Mouse (Mus musculus): ENCODE data around the gene Col5a1. TPM values are rescaled to one million over a fixed set of nuclear protein-coding genes. Genes with fewer than 3 reads are reported as not detected.

Col5a1 gene
- polyA plus RNA-seq (2012; rRNA removed), result 3.7 and 6.2 TPM in 2 replicates
- 6.8 and 9.0 TPM in 2 replicates for polyA plus RNA-seq (2014; fragmentation: Nextera tagmentation; extraction: Ambion mirVana)

GRCm38 (mm10) chr2:27886148-27886551, at the start of gene Col5a1:
Gene Col5a1, plus strand, starts transcription at chr2:27886425.
- H3K4me1 ChIP-seq (replicated peaks; ENCODE audit: control insufficient read depth in 2 of 2, insufficient read depth in 2 of 2, low read length in 1 of 2), result no peaks in the 10 kb centered on the region
- ATAC-seq (ENCODE audit: insufficient read depth) (peak; percentile 70), DNase-seq (ENCODE audit: low read depth in 3 of 3, low spot score in 3 of 3) (peak in 1 of 3 experiments; percentile 41)
- peak within 1 kb of the TSS; percentile 52 for H3K4me2 ChIP-seq (ENCODE audit: low read depth)
- 2% methylated on average over 43 of the region's 45 CpGs for WGBS (ENCODE audit: insufficient replicate concordance)
- H3K4me3 ChIP-seq (ENCODE audit: insufficient read depth in 1 of 2, low read depth in 2 of 2, low read length in 2 of 2), result peak within 1 kb of the TSS; percentile 47 to 54
- no peaks in the 10 kb centered on the region for H3K36me3 ChIP-seq (replicated peaks; ENCODE audit: control insufficient read depth, insufficient read depth, low read depth)
- peaks cover 33% of the 10 kb centered on the region for H3K27me3 ChIP-seq (ENCODE audit: control insufficient read depth, insufficient read depth, low read length)
- no peak within 1 kb of the TSS for H3K27ac ChIP-seq
- H3K9ac ChIP-seq (replicated peaks), result no peak within 1 kb of the TSS
- no peak for TF ChIP-seq CTCF (IDR thresholded peaks at IDR 0.05; ENCODE audit: low read depth)
- TF ChIP-seq EP300 (IDR thresholded peaks at IDR 0.05; ENCODE audit: low read depth), result no peak
- H3K9me3 ChIP-seq (ENCODE audit: control insufficient read depth, low read length), result no peaks in the 10 kb centered on the region

DNA sequence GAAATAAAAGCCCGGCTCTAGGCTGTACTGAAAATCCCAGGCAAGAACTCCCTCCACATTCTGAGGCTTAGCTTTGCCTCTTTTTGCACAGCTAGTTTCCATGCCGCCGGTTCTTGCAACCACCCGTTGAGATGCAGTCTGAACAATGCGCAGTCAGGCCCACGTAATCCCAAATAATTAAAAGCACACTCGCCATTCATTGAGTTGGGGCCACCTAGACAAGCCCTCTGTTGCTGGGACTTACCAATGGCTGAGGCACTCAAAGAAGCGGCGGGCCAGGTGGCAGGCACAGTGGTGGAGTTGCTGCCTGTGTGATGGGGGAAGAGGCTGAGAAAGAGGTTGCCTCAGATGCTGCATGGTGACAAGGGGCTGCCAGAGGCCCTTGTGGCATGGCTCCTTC, 48.1 kb upstream of the Col5a1 start:
- H3K9me3 ChIP-seq (ENCODE audit: control insufficient read depth, low read length), result no peaks in the 10 kb centered on the region
- H3K4me3 ChIP-seq (ENCODE audit: insufficient read depth in 1 of 2, low read depth in 2 of 2, low read length in 2 of 2), result no peak overlapping the region
- ATAC-seq (ENCODE audit: insufficient read depth) (no peak), DNase-seq (ENCODE audit: low read depth in 3 of 3, low spot score in 3 of 3) (no peak)
- no peak overlapping the region for H3K9ac ChIP-seq (replicated peaks)
- no peak overlapping the region for H3K4me2 ChIP-seq (ENCODE audit: low read depth)
- no peaks in the 10 kb centered on the region for H3K36me3 ChIP-seq (replicated peaks; ENCODE audit: control insufficient read depth, insufficient read depth, low read depth)
- 75% methylated on average over 9 of the region's 9 CpGs for WGBS (ENCODE audit: insufficient replicate concordance)
- no peak overlapping the region for H3K27ac ChIP-seq
- no peaks in the 10 kb centered on the region for H3K27me3 ChIP-seq (ENCODE audit: control insufficient read depth, insufficient read depth, low read length)
- TF ChIP-seq EP300 (IDR thresholded peaks at IDR 0.05; ENCODE audit: low read depth), result no peak
- no peak for TF ChIP-seq CTCF (IDR thresholded peaks at IDR 0.05; ENCODE audit: low read depth)
- no peaks in the 10 kb centered on the region for H3K4me1 ChIP-seq (replicated peaks; ENCODE audit: control insufficient read depth in 2 of 2, insufficient read depth in 2 of 2, low read length in 1 of 2)

DNA sequence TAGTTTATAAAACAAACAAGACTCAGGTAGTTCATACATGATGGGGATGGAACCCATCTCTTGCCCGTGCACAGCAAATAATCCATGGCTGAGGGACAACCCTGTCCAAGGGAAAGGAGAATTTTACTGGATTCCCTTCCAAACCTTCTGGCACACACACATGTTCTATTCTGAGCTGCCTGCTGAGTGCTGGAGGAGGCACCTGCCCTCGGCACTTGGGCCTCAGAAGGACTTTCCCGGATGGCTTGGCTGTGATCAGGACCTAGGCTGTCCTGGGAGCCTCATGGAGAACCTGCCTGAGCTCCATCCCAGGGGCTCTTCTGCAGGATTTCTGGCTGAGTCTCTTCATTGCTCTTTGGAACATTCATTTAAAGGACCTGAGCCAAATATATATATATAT, 45.3 kb upstream of the Col5a1 start:
- ATAC-seq (ENCODE audit: insufficient read depth), result no peak
- no peak for TF ChIP-seq EP300 (IDR thresholded peaks at IDR 0.05; ENCODE audit: low read depth)
- TF ChIP-seq CTCF (IDR thresholded peaks at IDR 0.05; ENCODE audit: low read depth), result no peak
- Histone ChIP-seq H3K9ac (replicated peaks) (no peak overlapping the region), H3K4me1 (replicated peaks; ENCODE audit: control insufficient read depth in 2 of 2, insufficient read depth in 2 of 2, low read length in 1 of 2) (no peaks in the 10 kb centered on the region), H3K4me3 (ENCODE audit: insufficient read depth in 1 of 2, low read depth in 2 of 2, low read length in 2 of 2) (no peak overlapping the region), H3K36me3 (replicated peaks; ENCODE audit: control insufficient read depth, insufficient read depth, low read depth) (no peaks in the 10 kb centered on the region), H3K4me2 (ENCODE audit: low read depth) (no peak overlapping the region), H3K27me3 (ENCODE audit: control insufficient read depth, insufficient read depth, low read length) (no peaks in the 10 kb centered on the region), H3K27ac (no peak overlapping the region), H3K9me3 (ENCODE audit: control insufficient read depth, low read length) (no peaks in the 10 kb centered on the region)
- 49% methylated on average over 3 of the region's 3 CpGs for WGBS (ENCODE audit: insufficient replicate concordance)
- DNase-seq (ENCODE audit: low read depth in 3 of 3, low spot score in 3 of 3), result no peak

GRCm38 (mm10) chr2:27842893-27843292, 43.3 kb upstream of the Col5a1 start:
- Histone ChIP-seq H3K36me3 (replicated peaks; ENCODE audit: control insufficient read depth, insufficient read depth, low read depth) (no peaks in the 10 kb centered on the region), H3K4me3 (ENCODE audit: insufficient read depth in 1 of 2, low read depth in 2 of 2, low read length in 2 of 2) (no peak overlapping the region), H3K9me3 (ENCODE audit: control insufficient read depth, low read length) (no peaks in the 10 kb centered on the region), H3K4me2 (ENCODE audit: low read depth) (no peak overlapping the region), H3K4me1 (replicated peaks; ENCODE audit: control insufficient read depth in 2 of 2, insufficient read depth in 2 of 2, low read length in 1 of 2) (no peaks in the 10 kb centered on the region), H3K9ac (replicated peaks) (no peak overlapping the region), H3K27me3 (ENCODE audit: control insufficient read depth, insufficient read depth, low read length) (no peaks in the 10 kb centered on the region), H3K27ac (no peak overlapping the region)
- ATAC-seq (ENCODE audit: insufficient read depth) (no peak), DNase-seq (ENCODE audit: low read depth in 3 of 3, low spot score in 3 of 3) (no peak)
- WGBS (ENCODE audit: insufficient replicate concordance), result 63% methylated on average over 13 of the region's 13 CpGs
- TF ChIP-seq CTCF (IDR thresholded peaks at IDR 0.05; ENCODE audit: low read depth), result no peak
- no peak for TF ChIP-seq EP300 (IDR thresholded peaks at IDR 0.05; ENCODE audit: low read depth)

- ATAC-seq (ENCODE audit: insufficient read depth) (no peak), DNase-seq (ENCODE audit: low read depth in 3 of 3, low spot score in 3 of 3) (no peak)
- no peaks in the 10 kb centered on the region for H3K36me3 ChIP-seq (replicated peaks; ENCODE audit: control insufficient read depth, insufficient read depth, low read depth)
- no peak overlapping the region for H3K27ac ChIP-seq
- H3K9ac ChIP-seq (replicated peaks), result no peak overlapping the region
- H3K4me1 ChIP-seq (replicated peaks; ENCODE audit: control insufficient read depth in 2 of 2, insufficient read depth in 2 of 2, low read length in 1 of 2), result no peaks in the 10 kb centered on the region
- H3K9me3 ChIP-seq (ENCODE audit: control insufficient read depth, low read length), result no peaks in the 10 kb centered on the region
- TF ChIP-seq EP300 (IDR thresholded peaks at IDR 0.05; ENCODE audit: low read depth) (no peak), CTCF (IDR thresholded peaks at IDR 0.05; ENCODE audit: low read depth) (no peak)
- H3K27me3 ChIP-seq (ENCODE audit: control insufficient read depth, insufficient read depth, low read length), result no peaks in the 10 kb centered on the region
- no peak overlapping the region for H3K4me2 ChIP-seq (ENCODE audit: low read depth)
- no peak overlapping the region for H3K4me3 ChIP-seq (ENCODE audit: insufficient read depth in 1 of 2, low read depth in 2 of 2, low read length in 2 of 2)
- WGBS (ENCODE audit: insufficient replicate concordance), result 57% methylated on average over 4 of the region's 4 CpGs
These were observed 41.3 kb upstream of the Col5a1 start for GRCm38 (mm10) chr2:27844885-27845284.
